Mouse (Mus musculus) layer of hippocampus, adult 11-12 months (tissue): Measurements from ENCODE around the gene S100a6.
A peak's percentile ranks its signal among the peaks of the same experiment; 100 is the strongest.

Experiments
- DNase-seq: peaks from one replicate; pipeline ENCODE4 v3.0.0; 2022; ENCODE audit warnings: low spot score

The S100a6 gene

DNA sequence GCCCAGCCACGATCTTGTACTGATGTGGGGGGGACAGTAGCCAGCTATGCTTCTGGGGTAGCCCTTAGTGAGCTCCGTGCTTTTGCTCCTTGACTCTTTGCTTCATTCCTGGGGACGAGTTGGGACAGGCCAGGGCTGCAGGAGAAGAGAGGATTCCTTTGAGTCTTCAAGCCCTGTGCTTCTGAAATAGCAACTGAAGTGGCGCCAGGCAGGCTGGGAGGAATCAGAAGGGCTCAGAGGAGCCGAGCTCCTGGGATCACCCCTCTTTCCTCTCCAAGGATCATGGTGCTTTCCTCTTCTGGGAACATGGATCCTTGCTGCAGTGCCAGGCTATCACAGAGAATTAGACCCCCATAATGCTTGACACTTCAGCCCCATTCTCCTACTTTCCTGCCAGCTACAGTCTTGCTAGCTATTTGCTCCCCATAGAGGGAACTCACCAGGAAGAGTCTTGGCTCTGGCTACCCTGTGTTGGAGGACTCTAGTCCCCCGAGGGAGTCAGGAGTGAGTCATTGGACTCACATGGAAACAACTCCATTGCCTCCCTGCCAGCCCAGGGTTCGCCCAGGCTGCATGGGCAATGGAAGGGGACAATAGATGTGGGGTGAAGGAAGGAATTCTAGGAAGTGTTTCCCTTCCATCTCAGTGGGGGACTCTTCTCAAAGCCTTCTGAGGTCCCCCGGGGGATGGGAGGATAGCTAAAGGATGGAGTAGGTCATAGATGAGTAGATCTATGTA is 12.1 kb upstream of the S100a6 start:
- no peak for DNase-seq

- DNase-seq: no peak
Measured at GRCm38 (mm10) chr3:90601486-90602110, 11.1 kb upstream of the S100a6 start, which contains the start of gene Gm42674. Gm42674 (plus strand) TSS chr3:90601904.

GRCm38 (mm10) chr3:90603623-90604022 is 9.1 kb upstream of the S100a6 start, which contains the start of gene S100a4:
S100a4 (plus strand) TSS chr3:90603771.
- DNase-seq: no peak

- DNase-seq: peak; percentile 57
Measured at GRCm38 (mm10) chr3:90604416-90604815, 8.3 kb upstream of the S100a6 start.

GRCm38 (mm10) chr3:90605049-90605448 is 7.6 kb upstream of the S100a6 start:
- DNase-seq: no peak

DNA sequence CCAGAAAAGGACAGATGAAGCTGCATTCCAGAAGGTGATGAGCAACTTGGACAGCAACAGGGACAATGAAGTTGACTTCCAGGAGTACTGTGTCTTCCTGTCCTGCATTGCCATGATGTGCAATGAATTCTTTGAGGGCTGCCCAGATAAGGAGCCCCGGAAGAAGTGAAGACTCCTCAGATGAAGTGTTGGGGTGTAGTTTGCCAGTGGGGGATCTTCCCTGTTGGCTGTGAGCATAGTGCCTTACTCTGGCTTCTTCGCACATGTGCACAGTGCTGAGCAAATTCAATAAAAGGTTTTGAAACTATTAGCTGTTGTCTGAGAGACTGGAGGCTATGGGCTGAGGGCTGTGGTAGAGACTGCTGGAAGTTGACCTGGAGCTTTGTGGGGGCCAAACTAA is 6.9 kb upstream of the S100a6 start:
- no peak for DNase-seq

- DNase-seq: no peak
Measured at GRCm38 (mm10) chr3:90606185-90606584, 6.5 kb upstream of the S100a6 start.

DNA sequence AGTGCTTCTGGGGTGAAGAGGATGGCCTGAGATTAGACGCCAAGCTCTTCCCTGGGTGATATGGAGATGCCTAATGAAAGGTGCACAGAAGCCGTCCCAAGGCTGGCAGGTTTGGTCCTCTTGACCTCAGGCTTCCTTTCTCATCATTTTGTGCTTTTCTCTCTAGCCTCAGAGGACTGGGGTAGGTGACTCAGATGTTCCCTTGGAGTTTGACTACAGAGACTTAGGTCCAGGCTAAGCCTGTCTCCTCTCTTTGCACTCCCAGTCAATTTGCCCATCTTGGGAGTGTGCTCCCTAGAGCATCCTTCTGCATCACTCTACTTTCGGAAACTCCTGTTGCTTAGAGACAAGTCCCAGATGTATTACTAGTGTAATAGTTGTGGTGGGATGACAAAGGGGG is 5.3 kb upstream of the S100a6 start:
- DNase-seq: no peak

DNA sequence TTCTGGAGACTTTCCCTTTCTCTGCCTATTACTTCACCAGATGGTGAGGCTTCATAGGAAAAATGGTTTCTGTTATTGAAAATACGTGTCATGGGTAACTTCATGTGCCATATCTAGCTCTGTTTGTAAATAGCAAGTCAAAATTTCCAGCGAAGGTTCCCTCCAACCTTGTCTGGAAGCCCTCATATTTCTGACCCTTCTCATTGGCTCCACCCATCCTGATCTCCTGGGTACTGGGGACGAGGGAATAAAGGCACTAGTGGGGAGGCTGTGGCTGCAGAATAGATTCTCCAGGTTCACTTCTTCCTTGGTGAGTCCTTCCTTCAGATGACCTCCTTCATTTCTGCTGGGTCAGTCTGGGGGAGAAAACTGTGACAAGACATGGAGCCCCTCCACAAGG is 4.5 kb upstream of the S100a6 start, which contains the start of gene S100a5:
Gene S100a5, plus strand, starts transcription at position 301 of the 400 bp plus-strand sequence.
- DNase-seq: no peak

GRCm38 (mm10) chr3:90609102-90609501 is 3.6 kb upstream of the S100a6 start:
- DNase-seq: no peak

GRCm38 (mm10) chr3:90611494-90611893 is 1.2 kb upstream of the S100a6 start:
- DNase-seq: no peak

- DNase-seq: no peak
Measured at GRCm38 (mm10) chr3:90612061-90612460, 621 bp upstream of the S100a6 start.

DNA sequence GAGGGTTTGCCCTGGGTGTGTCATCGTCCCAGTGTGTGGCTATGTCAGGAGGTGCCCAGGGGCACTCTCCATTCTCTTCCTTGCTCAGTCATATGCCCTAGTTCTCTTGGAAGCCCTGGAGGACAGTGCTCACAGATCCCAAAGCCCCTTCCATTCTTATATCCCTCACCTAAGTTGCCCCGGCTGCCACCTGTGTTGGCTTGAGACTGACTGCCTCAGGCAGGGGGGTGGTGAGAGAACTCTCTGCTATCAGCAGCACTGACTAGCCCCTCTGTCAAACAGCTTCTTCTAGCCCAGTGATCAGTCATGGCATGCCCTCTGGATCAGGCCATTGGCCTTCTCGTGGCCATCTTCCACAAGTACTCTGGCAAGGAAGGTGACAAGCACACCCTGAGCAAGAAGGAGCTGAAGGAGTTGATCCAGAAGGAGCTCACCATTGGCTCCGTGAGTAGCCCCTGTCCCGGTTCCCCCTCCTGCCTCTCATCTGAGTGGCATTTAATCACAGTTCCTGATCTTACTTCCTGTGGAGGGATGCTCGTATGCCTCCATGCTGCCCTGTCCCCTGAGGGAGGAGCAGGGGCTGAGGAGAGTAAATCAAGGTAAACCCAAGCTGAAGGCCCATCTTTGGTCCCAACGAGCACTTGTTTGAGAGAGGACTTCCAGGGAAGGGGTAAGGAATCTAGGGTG is 922 bp downstream of the S100a6 start:
- DNase-seq: no peak

- DNase-seq: no peak
Measured at GRCm38 (mm10) chr3:90614148-90614530, 1.5 kb downstream of the S100a6 start.

DNA sequence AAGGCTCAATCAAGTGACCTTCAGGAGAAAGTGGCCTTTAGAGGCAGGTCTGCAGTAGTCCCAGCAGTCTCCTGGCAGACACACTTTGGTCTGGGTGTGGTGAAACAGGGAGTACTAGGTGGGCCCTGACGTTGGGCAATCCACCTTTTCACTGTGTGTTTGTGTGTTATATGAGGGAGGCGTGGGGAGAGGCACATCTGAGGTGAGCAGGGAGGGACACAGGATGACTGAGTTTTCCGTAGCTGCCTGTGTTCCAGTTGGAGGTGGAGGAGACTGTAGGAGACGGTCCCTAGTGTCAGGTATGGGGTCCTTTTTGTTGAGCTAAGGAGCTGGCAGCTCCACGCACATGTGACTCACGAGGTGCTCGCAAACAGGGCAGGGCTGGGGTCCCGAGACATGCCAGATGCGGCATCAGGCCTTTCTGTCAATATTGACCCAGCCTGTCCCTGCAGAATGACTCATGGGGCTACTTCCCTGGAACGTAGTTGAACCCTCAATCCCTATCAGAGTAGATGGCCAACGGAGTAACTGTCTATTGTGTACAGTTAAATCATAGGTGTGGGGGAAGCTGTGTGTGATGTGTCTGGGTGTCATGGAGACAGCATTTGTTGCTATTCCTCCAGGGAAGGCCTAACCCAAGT is 2.0 kb downstream of the S100a6 start:
- DNase-seq: no peak

- peak; percentile 84 for DNase-seq
Measured at GRCm38 (mm10) chr3:90615415-90615814, 2.7 kb downstream of the S100a6 start.

GRCm38 (mm10) chr3:90615911-90616310 is 3.2 kb downstream of the S100a6 start:
- DNase-seq: no peak

DNA sequence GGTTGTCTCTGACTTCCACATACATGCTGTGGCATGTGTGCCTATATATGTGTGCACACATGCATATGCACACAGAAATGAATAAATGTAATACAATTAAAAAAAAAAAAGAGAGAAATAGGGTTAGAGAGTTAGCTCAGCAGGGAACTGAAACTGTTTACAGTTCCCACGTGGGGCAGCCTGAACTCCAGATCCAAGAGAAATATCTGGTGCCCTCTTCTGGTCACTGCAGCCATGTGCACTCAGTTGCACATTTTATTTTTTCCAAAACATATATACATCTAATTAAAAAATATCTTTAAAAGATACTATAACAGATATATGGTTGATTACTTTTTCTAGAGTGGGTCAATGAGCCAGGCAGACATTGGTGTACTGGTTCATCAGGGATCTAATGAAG is 4.9 kb downstream of the S100a6 start:
- no peak for DNase-seq

DNA sequence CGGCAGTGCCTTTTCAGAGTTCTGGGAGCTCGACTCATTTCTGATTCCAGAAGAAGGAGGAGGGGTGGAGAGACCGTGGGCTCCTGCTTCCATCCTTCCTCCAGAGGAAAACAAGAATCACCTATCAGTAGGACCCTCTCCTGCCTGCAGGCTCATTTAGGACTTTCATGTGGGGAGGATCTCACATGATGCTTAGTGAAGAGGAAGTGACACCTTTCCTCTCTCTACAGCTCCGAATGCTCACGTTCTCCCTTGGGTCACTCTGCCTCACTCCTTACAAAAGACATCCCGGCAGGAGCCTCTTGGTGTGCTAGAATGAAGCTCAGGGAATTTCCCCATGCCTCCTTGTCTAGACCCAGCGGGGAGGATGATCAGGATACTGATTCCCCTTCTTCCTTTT is 8.9 kb downstream of the S100a6 start:
- no peak for DNase-seq

DNA sequence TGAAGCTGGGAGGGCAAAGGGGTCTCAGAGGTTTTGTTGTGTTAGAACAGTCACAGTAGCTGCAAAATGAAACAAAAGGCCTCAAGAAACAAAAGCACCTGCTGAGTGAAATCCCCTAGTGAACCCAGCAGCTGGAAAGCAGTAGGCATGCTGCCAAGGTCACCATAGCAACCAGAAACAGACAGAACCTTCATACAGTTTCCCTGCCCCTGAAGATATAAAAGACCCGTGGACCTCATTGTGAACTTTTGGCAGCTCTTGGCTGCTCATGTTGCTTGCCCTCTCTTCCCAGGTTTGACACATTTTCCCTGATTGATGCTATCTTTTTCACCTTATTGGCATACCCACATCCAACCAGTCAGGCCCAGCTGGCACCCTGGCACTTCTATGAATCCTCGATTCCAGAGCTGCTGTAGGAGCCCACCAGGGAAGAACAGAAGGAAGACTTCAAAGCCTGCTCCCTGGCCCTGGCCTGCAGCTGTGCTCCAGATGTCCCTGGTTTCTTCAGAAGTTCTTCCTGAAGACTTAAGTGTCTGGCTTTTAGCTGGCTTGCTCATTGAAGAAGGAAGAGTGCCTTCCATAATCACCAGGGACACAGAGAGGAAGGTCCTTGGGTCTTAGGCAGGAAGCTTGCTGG is 10.9 kb downstream of the S100a6 start:
- DNase-seq: peak; percentile 58

- no peak for DNase-seq
Measured at GRCm38 (mm10) chr3:90625496-90625895, 12.8 kb downstream of the S100a6 start.
